Mouse (Mus musculus) cerebellum, postnatal 25 days (tissue): ENCODE results near the gene Mesp1.
"Not testable (repeated sequence)": the region's sequence is repeated elsewhere in the genome, so short reads cannot be mapped to it uniquely, and the experiment has no call there.

Source experiments
- DNase-seq, 2 experiments: peaks; one replicate each; pipeline ENCODE4 v3.0.0; 2021; ENCODE audit warnings: mixed read lengths in 2 of 2

Mesp1 gene

GRCm38 (mm10) chr7:79793688-79794087 lies at the start of gene Mesp1:
Gene Mesp1 (minus strand): TSS chr7:79793788.
- DNase-seq, result no peak

DNA sequence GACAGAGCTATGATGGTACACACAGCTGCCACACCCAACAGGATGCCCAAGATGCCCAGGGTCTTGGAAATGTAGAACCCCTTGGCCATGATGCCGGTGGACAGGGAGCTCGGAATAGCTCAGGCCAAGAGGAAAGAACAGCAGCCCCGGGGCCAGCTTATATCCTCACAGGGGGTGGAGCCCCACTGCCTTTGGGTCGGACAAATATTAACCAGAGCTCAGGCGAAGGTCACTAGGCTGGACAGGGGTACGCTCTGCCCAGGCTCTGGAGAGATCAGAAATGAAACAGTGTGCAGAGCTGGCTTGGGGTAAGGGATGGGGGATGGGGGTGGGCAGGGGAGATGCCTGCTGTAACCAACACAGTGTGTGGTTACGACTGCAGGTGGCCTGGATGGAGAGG lies 48.6 kb upstream of the Mesp1 start:
- no peak for DNase-seq

DNA sequence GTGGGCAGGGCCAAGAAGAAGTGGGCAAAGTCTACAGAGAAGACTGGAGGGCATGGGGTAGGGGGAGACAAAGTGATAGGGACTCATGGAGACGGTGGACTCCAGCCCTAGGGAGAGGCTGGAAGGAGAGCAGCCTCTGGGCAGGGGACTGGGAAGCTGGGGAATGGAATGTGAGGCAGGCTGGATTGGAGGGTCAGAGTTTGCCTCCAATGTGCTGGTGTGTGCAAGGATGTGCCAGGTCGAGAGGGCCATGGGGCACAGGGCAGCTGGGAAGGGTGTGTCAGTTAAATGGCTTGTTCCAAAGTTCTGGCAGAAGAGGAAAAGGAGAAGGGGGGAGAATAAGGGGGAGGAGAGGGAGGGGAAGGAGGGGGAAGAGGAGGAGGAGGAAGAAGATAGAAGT lies 43.7 kb upstream of the Mesp1 start:
- DNase-seq, result no peak

DNA sequence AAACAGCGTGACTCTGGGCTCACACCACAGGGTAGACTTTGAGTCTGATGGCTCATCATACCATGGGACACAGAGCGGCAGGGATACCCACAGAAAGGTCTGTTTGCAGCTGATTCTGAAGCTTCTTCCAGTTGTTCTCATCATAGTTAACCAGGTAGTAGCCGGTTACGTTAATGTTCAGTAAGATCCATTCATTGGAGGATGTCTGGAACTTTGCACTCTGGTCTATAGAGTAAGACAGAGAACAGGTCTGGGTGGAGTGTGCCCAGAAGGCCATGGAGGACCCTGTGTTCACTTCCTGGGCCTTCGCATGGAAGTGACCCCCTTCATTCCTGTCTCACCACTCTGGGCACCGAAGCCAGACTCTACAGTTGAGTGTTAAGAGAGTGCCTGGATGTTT lies 41.6 kb upstream of the Mesp1 start:
- DNase-seq, result no peak

DNA sequence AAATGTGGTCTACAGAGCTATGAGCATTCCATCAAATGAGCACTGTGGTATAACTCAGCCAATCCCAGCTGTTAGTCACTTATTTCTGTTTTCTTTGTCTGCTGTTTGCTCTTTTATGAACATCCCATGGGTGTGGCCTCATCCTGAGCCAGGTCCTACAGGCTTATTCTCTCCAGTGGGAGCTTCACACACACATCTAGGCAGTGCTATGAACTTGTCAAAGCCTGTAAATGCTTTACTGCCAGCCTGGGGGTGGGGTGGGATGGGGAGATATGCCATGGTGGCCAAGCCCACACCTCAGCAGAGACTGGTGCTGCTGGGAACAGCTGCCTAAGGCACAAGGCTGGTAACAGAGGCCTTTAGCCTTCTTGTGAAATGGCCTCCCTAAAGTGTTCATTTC lies 39.4 kb upstream of the Mesp1 start:
- no peak for DNase-seq

DNA sequence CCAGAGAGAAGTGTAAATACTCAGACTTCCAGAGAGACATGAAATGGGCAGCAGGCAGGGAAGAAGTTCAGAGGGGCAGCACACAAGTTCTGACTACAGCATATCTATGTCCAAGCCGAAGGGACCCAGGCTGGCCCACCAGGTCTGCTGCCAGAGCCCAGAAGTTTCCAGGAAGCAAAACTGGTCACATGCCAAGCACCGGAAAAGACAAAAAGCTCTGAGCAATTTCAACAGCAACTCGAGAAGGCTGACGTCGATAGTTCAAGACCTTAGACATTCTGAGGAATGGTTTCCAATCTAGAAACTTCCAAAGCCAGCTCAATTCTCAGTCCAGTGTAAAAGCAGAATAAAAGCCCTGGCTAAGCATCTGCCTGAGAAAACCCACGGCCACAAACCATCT lies 38.0 kb upstream of the Mesp1 start:
- DNase-seq, result no peak

GRCm38 (mm10) chr7:79831145-79831544 lies 37.6 kb upstream of the Mesp1 start:
- no peak for DNase-seq

- no peak for DNase-seq
These were observed 34.8 kb upstream of the Mesp1 start for GRCm38 (mm10) chr7:79828341-79828740.

DNA sequence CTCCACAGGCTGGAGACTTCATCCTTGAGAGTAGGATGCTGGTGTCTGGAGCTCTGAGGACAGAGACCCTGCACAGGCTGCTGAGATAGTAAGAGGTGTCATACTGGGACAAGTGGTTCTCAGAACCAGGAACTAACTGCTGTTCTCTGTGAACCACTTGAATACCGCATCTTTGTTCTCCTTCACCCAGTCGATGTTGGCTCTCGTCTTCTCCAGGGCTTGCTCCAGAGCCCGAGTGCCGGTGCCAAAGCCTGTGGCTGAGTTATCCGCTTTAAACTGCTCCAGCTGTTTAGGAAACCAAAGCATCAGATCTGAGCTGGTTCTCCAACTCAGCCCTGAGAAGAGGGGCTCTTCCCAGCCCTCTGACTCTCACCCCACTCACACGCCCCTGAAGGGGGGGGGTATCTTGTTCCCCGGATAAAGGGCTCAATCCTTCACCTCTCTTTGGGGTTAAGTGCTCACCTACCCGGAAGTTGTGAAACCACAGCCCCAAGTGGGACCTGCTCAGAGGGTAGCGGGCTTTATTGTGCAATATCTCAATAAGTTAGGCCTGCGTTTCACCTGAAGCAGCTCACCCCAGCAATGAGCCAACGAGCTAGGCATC lies 28.6 kb upstream of the Mesp1 start:
- no peak for DNase-seq

- DNase-seq, result no peak
These were observed 26.4 kb upstream of the Mesp1 start for GRCm38 (mm10) chr7:79819996-79820395.

DNA sequence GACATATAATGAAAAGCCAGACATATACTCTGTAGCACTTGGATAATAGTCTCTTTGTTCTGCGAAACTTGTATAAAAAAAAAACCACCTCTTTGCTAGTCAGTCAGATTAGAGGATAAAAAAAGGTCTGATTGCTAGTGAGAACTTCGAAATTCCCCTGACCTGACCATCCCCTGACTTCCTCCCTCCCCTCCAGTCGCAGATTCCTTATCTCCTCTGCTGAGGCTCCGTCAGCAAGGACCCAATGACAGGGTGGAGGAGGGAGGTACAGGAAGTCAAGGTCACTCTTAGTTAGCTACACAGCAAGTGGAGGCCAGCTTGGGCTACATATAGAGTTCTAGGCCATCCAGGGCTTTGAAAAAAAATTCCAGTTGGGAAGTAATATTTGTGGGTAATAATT lies 25.9 kb upstream of the Mesp1 start:
- DNase-seq, result no peak

DNA sequence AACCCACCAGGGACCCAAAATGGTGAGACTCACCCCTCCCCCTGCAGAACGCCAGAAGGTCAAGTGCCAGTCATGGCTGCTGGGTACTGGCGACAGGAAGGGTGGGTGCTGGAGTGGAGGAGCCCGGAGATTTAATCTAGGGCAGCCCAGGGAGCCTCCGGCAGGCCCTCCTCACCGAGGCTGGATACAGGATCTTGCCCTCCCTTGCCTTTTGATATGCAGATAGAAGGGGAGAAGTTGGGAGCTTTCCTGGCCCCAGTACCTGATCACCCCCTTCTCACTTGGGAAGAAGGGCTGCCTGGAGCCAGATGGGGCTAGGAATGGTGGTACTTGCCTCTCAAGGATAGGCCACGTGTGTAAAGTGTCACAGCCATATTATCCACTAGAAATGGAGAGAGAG lies 24.7 kb upstream of the Mesp1 start:
- no peak for DNase-seq

GRCm38 (mm10) chr7:79813409-79813808 lies 19.8 kb upstream of the Mesp1 start:
- DNase-seq, result no peak

- DNase-seq, result peak; percentile 46 to 74
These were observed 17.3 kb upstream of the Mesp1 start, which contains the start of gene Mesp2 for GRCm38 (mm10) chr7:79810611-79811506. Gene Mesp2 (plus strand): TSS chr7:79810727.

DNA sequence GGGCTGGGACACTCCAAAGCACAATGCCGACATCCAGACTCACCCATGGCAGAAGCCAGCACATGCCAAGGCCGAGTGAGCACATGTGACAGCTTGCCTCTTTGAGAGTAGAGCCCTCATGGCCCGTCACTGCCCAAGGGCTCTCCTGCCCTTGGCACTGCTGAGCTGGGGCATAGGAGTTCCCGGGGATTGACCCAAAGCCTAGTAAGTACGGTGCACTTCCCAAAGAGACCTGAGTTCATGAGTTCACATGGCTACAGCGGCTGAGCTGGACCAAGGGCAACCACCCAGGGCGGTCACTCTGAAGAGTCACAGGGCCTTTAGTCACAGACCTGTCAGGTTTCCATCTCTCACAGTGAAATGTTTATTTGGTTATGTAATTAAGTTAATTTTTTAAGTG lies 15.0 kb upstream of the Mesp1 start:
- DNase-seq, result no peak

DNA sequence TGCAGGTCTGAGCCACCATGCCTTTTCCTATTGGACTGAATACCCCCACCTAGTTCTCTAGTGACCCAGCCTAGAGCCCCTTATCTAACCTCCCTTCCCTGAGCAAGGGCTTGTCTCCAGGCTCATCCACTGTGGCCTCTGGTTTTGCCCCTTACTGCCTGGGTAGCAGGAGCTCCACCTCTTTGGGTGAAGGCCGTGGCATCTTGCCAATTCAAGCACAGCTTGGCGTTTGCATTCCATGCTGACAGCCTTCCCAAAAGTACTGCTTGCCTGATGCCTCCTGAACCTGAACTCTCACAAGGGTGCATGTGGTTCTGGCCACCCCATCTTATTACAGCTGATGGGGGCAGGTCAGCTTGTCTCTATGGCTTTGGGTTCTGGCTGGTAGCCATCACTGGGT lies 10.3 kb upstream of the Mesp1 start:
- DNase-seq, result no peak

DNA sequence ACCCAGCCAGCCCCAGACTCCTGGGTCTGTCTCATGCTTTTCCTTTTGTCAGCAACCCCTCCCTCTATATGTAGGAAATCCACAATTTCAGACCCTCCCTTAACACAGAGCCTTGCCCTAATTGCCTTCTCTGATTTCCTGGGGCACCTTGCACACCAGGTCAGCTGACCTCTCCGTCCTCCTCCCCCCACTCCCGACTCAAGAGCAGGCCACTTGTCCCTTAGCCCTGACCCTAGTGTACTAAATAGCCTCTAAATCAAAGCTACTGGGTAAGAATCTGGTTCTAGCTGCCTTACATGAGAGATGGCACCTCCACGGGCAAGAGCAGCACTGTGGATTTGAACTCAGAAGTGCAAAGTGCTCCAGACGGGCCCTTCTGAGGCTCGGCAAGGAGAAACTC lies 8.4 kb upstream of the Mesp1 start:
- no peak for DNase-seq

DNA sequence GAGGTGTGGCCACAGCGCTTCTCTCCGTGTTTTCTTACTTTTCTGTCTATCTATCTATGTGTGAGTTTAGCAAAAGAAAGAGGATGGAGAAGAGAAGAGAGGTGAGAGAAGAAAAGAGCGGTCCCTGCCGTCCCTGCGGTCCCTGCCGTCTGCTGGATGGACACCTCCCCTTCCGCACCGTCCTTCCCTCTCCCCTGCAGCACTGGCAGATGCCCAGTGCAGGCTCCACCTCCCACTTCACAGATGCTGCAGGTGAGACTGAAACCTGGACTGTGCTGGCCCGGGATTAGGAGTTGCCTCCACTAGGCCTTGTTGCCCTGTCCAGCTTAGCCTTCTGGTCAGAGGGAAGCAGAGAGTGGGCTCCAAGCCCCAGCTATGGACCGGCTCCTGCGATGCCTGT lies 7.8 kb upstream of the Mesp1 start:
- DNase-seq, result no peak

DNA sequence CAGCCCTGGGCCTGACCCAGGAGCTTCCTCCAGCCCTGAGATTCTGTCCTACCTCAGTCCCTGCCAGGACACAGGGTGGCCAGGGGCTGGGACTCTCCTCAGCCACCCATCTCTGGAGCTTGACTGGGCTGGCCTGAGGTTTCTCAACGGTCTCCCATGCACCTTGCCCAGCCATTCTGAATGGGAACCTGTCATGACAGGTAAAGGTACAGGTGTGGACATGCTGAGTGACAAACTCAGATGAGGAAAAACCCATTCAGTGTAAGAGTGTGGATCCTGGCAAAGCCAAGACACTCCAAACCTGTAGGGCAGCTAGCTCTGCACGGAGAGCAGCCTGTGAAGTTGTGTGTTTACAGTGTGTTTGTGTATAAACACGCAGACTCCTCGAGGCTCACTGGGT lies 6.7 kb upstream of the Mesp1 start:
- DNase-seq, result no peak

DNA sequence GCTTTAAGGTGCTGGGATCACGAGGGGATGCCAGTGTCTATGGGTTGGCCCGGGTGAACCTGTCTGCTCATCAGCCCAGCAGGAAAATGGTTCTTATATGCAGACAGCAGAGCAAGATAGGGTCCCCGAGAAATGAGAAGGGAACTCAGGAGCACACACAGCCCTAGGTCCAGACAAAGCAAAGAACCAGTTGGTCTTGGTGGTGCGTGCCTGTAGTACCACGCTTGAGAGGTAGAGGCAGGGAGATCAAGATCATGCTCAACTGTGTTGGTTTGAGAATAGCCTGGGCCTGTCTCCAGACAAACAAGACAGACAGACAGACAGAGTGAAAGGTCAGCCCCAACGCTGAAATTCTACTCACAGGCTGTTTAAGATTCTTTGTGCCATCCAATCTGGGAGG lies 5.9 kb upstream of the Mesp1 start:
- no peak for DNase-seq

DNA sequence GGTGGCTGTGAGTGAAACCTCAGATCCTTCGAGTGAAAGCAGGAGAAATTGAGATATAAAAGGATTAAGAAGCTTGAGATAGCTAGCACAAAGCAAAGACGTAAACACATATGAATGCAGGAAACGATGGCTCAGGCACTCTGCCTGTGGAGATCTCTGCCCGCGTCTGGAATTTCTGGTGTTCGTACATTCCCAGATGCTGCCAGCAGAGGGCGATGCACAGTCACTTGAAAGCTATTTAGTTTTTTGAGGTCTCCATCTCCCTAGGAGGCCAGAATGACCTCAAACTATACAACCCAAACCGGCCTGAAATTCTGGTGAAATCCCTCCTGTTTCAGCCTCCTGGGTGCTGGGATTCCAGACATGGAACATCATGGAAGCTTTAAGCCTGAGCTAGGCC lies 5.5 kb upstream of the Mesp1 start:
- DNase-seq, result peak; percentile 76 to 81

GRCm38 (mm10) chr7:79798606-79799005 lies 5.0 kb upstream of the Mesp1 start:
- no peak for DNase-seq

- peak; percentile 41 to 57 for DNase-seq
These were observed 760 bp downstream of the Mesp1 start for GRCm38 (mm10) chr7:79792635-79793421.

GRCm38 (mm10) chr7:79789812-79790211 lies 3.8 kb downstream of the Mesp1 start:
- not testable (repeated sequence) for DNase-seq
